Mouse (Mus musculus): ENCODE measurements at regions not wholly inside any gene's neighbourhood (a gene's known extent, or its start where the extent isn't known, plus 50 kb on each side); places are given as distances from the start of the nearest gene placed in this dataset.

GRCm38 (mm10) chr11:56633445-56633844, 377.7 kb upstream of the Gria1 start:
- Histone ChIP-seq H3K27me3 (ENCODE audit: control insufficient read depth, insufficient read depth, low read length) (no peaks in the 10 kb centered on the region), H3K9me3 (replicated peaks; ENCODE audit: control insufficient read depth, low read length) (no peaks in the 10 kb centered on the region), H3K4me1 (ENCODE audit: control insufficient read depth, insufficient read depth, low read length) (no peaks in the 10 kb centered on the region), H3K27ac (ENCODE audit: low read length) (no peak overlapping the region), H3K36me3 (ENCODE audit: control insufficient read depth, insufficient read depth) (no peaks in the 10 kb centered on the region), H3K9ac (ENCODE audit: low read length) (no peak overlapping the region), H3K4me2 (ENCODE audit: low read depth, low read length) (no peak overlapping the region), H3K4me3 (ENCODE audit: low read length) (no peak overlapping the region)
- 73% methylated on average over 2 of the region's 2 CpGs for WGBS
- ATAC-seq (replicated peaks; ENCODE audit: extremely low read depth, insufficient read depth, low FRiP score) = no peak

- Histone ChIP-seq H3K4me1 (ENCODE audit: control insufficient read depth, insufficient read depth, low read length) (no peaks in the 10 kb centered on the region), H3K36me3 (ENCODE audit: control insufficient read depth, insufficient read depth) (no peaks in the 10 kb centered on the region), H3K9ac (ENCODE audit: low read length) (no peak overlapping the region), H3K4me3 (ENCODE audit: low read length) (no peak overlapping the region), H3K27ac (ENCODE audit: low read length) (no peak overlapping the region), H3K27me3 (ENCODE audit: control insufficient read depth, insufficient read depth, low read length) (no peaks in the 10 kb centered on the region), H3K9me3 (replicated peaks; ENCODE audit: control insufficient read depth, low read length) (no peaks in the 10 kb centered on the region), H3K4me2 (ENCODE audit: low read depth, low read length) (no peak overlapping the region)
- ATAC-seq (replicated peaks; ENCODE audit: extremely low read depth, insufficient read depth, low FRiP score) = no peak
- WGBS = 72% methylated on average over 8 of the region's 8 CpGs
These were observed 374.5 kb upstream of the Gria1 start for GRCm38 (mm10) chr11:56636606-56637226.

DNA sequence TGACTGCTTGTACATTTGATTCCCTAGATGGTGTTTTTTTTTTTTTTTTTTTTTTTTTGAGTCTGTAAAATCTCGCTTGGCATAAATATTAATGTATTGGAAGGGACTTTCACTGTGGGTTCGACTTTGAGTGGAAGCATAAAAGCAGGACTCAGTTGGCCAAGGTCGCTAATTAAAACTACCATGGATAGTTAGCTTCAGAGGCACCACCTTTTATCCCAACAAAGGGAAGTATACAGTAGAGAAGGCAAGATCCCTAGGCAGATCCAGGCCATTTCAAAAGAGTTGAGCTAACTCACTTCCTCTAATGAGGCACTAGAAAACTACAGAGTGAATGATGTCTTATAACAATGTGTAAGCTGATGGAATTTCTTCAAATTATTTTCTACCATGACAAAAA, 369.5 kb upstream of the Gria1 start:
- Histone ChIP-seq H3K4me2 (ENCODE audit: low read depth, low read length) (no peak overlapping the region), H3K9ac (ENCODE audit: low read length) (no peak overlapping the region), H3K4me1 (ENCODE audit: control insufficient read depth, insufficient read depth, low read length) (no peaks in the 10 kb centered on the region), H3K4me3 (ENCODE audit: low read length) (no peak overlapping the region), H3K36me3 (ENCODE audit: control insufficient read depth, insufficient read depth) (no peaks in the 10 kb centered on the region), H3K27me3 (ENCODE audit: control insufficient read depth, insufficient read depth, low read length) (no peaks in the 10 kb centered on the region), H3K27ac (ENCODE audit: low read length) (no peak overlapping the region), H3K9me3 (replicated peaks; ENCODE audit: control insufficient read depth, low read length) (no peaks in the 10 kb centered on the region)
- WGBS = 76% methylated on average over 3 of the region's 3 CpGs
- no peak for ATAC-seq (replicated peaks; ENCODE audit: extremely low read depth, insufficient read depth, low FRiP score)

All from heart, embryonic 16.5 days (tissue).